Mouse (Mus musculus) liver, postnatal 0 days (tissue): ENCODE results near the gene Tmem236.

Experiments used
- CTCF ChIP-seq: sonication (generic); IDR thresholded peaks from 2 replicates; pipeline ENCODE4 v1.5.1; 2016; ENCODE audit warnings: antibody characterized with exemption, low read depth
- EP300 ChIP-seq: IDR thresholded peaks from 2 replicates; pipeline ENCODE4 v1.6.1; 2016; ENCODE audit warnings: antibody characterized with exemption, low read depth, mild to moderate bottlenecking

GRCm38 (mm10) chr2:14165066-14165465 is 9.3 kb upstream of the Tmem236 start:
- TF ChIP-seq CTCF = no peak
- no peak for TF ChIP-seq EP300
